Mouse (Mus musculus): Measurements from ENCODE around the gene Gm3250.
"Not testable (repeated sequence)": the region's sequence is repeated elsewhere in the genome, so short reads cannot be mapped to it uniquely, and the experiment has no call there.

Gm3250 gene

GRCm38 (mm10) chr10:77782442-77782841 is at the start of gene Gm3250:
Gene Gm3250 (minus strand): TSS chr10:77782542.
- DNase-seq (ENCODE audit: low read depth in 2 of 2, low spot score in 2 of 2): not testable (repeated sequence)

GRCm38 (mm10) chr10:77826951-77827350 is 44.6 kb upstream of the Gm3250 start, which contains the start of gene Krtap10-4:
Gene Krtap10-4 (minus strand): TSS chr10:77827095.
- DNase-seq (ENCODE audit: low read depth in 2 of 2, low spot score in 2 of 2): no peak

- DNase-seq (ENCODE audit: low read depth in 2 of 2, low spot score in 2 of 2): no peak
Observed at GRCm38 (mm10) chr10:77819203-77819602, 36.9 kb upstream of the Gm3250 start.

GRCm38 (mm10) chr10:77818523-77818922 is 36.2 kb upstream of the Gm3250 start:
- no peak for DNase-seq (ENCODE audit: low read depth in 2 of 2, low spot score in 2 of 2)

GRCm38 (mm10) chr10:77815514-77815913 is 33.2 kb upstream of the Gm3250 start:
- peak in 1 of 2 experiments; percentile 4 for DNase-seq (ENCODE audit: low read depth in 2 of 2, low spot score in 2 of 2)

GRCm38 (mm10) chr10:77814382-77814781 is 32.0 kb upstream of the Gm3250 start, which contains the start of gene Gm2696:
Gene Gm2696 (plus strand): TSS chr10:77814682.
- no peak for DNase-seq (ENCODE audit: low read depth in 2 of 2, low spot score in 2 of 2)

- DNase-seq (ENCODE audit: low read depth in 2 of 2, low spot score in 2 of 2): no peak
Observed at GRCm38 (mm10) chr10:77811743-77812142, 29.4 kb upstream of the Gm3250 start, which contains the start of gene Gm9507. Gene Gm9507 (minus strand): TSS chr10:77811843.

GRCm38 (mm10) chr10:77804095-77804494 is 21.8 kb upstream of the Gm3250 start:
- DNase-seq (ENCODE audit: low read depth in 2 of 2, low spot score in 2 of 2): no peak

GRCm38 (mm10) chr10:77798921-77799508 is 16.7 kb upstream of the Gm3250 start, which contains the start of gene Gm19668:
Gene Gm19668 (minus strand): TSS chr10:77799133.
- DNase-seq (ENCODE audit: low read depth in 2 of 2, low spot score in 2 of 2): no peak

GRCm38 (mm10) chr10:77798164-77798920 is 16.0 kb upstream of the Gm3250 start:
- not testable (repeated sequence) for DNase-seq (ENCODE audit: low read depth in 2 of 2, low spot score in 2 of 2)

- no peak for DNase-seq (ENCODE audit: low read depth in 2 of 2, low spot score in 2 of 2)
Observed at GRCm38 (mm10) chr10:77797677-77798076, 15.3 kb upstream of the Gm3250 start.

GRCm38 (mm10) chr10:77794976-77795375 is 12.6 kb upstream of the Gm3250 start, which contains the start of gene Gm9639:
Gene Gm9639 (minus strand): TSS chr10:77795076.
- no peak for DNase-seq (ENCODE audit: low read depth in 2 of 2, low spot score in 2 of 2)

GRCm38 (mm10) chr10:77788621-77789020 is 6.3 kb upstream of the Gm3250 start:
- DNase-seq (ENCODE audit: low read depth in 2 of 2, low spot score in 2 of 2): no peak

GRCm38 (mm10) chr10:77787876-77788275 is 5.5 kb upstream of the Gm3250 start, which contains the start of gene Gm7137:
Gene Gm7137 (minus strand): TSS chr10:77788200.
- DNase-seq (ENCODE audit: low read depth in 2 of 2, low spot score in 2 of 2): not testable (repeated sequence)

- DNase-seq (ENCODE audit: low read depth in 2 of 2, low spot score in 2 of 2): not testable (repeated sequence)
Observed at GRCm38 (mm10) chr10:77783396-77783795, 1.1 kb upstream of the Gm3250 start.

GRCm38 (mm10) chr10:77776844-77777243 is 5.5 kb downstream of the Gm3250 start, which contains the start of gene Gm7138:
Gene Gm7138 (minus strand): TSS chr10:77776944.
- DNase-seq (ENCODE audit: low read depth in 2 of 2, low spot score in 2 of 2): not testable (repeated sequence)

GRCm38 (mm10) chr10:77772142-77772541 is 10.2 kb downstream of the Gm3250 start:
- DNase-seq (ENCODE audit: low read depth in 2 of 2, low spot score in 2 of 2): not testable (repeated sequence)

- DNase-seq (ENCODE audit: low read depth in 2 of 2, low spot score in 2 of 2): not testable (repeated sequence)
Observed at GRCm38 (mm10) chr10:77771225-77771624, 11.1 kb downstream of the Gm3250 start, which contains the start of gene Gm3238. Gene Gm3238 (minus strand): TSS chr10:77771325.

GRCm38 (mm10) chr10:77769727-77770126 is 12.6 kb downstream of the Gm3250 start:
- DNase-seq (ENCODE audit: low read depth in 2 of 2, low spot score in 2 of 2): no peak

- not testable (repeated sequence) for DNase-seq (ENCODE audit: low read depth in 2 of 2, low spot score in 2 of 2)
Observed at GRCm38 (mm10) chr10:77759582-77759981, 22.8 kb downstream of the Gm3250 start, which contains the start of gene Gm3233. Gene Gm3233 (minus strand): TSS chr10:77759682.

- DNase-seq (ENCODE audit: low read depth in 2 of 2, low spot score in 2 of 2): no peak
Observed at GRCm38 (mm10) chr10:77753448-77753847, 28.9 kb downstream of the Gm3250 start.

GRCm38 (mm10) chr10:77752312-77752711 is 30.0 kb downstream of the Gm3250 start:
- not testable (repeated sequence) for DNase-seq (ENCODE audit: low read depth in 2 of 2, low spot score in 2 of 2)
